Mouse (Mus musculus): ENCODE measurements around the gene Rpl36al. TPM values are rescaled to one million over a fixed set of nuclear protein-coding genes. Genes with fewer than 3 reads are reported as not detected.

Rpl36al gene
- polyA plus RNA-seq, 1 experiment from 2014 or later: 448 TPM

- Histone ChIP-seq H3K9me3 (replicated peaks) (no peaks in the 10 kb centered on the region), H3K27ac (no peak overlapping the region), H3K4me3 (no peak overlapping the region), H3K27me3 (no peaks in the 10 kb centered on the region), H3K4me2 (replicated peaks) (no peak overlapping the region), H3K36me3 (peaks cover 24% of the 10 kb centered on the region), H3K9ac (no peak overlapping the region), H3K4me1 (peaks cover 13% of the 10 kb centered on the region)
- 91% methylated on average over 9 of the region's 9 CpGs for WGBS
- ATAC-seq (ENCODE audit: low FRiP score): no peak
Observed at GRCm38 (mm10) chr12:69190074-69190473, 6.2 kb upstream of the Rpl36al start.

GRCm38 (mm10) chr12:69186811-69187471 is 3.1 kb upstream of the Rpl36al start:
- WGBS: 78% methylated on average over 5 of the region's 5 CpGs
- Histone ChIP-seq H3K9me3 (replicated peaks) (no peaks in the 10 kb centered on the region), H3K27ac (no peak overlapping the region), H3K4me1 (peaks cover 19% of the 10 kb centered on the region), H3K4me3 (no peak overlapping the region), H3K36me3 (peaks cover 24% of the 10 kb centered on the region), H3K9ac (no peak overlapping the region), H3K4me2 (replicated peaks) (no peak overlapping the region; the same call in 1 of the 2 replicates), H3K27me3 (no peaks in the 10 kb centered on the region)
- ATAC-seq (ENCODE audit: low FRiP score): no peak

DNA sequence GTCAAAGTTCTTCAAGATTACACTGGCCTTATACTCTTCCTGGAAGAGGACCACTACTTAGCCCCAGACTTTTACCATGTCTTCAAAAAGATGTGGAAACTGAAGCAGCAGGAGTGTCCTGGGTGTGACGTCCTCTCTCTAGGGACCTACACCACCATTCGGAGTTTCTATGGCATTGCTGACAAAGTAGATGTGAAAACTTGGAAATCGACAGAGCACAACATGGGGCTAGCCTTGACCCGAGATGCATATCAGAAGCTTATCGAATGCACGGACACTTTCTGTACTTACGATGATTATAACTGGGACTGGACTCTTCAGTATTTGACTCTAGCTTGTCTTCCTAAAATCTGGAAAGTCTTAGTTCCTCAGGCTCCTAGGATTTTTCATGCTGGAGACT is 1.5 kb upstream of the Rpl36al start:
- no peak for ATAC-seq (ENCODE audit: low FRiP score)
- peaks cover 22% of the 10 kb centered on the region for H3K36me3 ChIP-seq

DNA sequence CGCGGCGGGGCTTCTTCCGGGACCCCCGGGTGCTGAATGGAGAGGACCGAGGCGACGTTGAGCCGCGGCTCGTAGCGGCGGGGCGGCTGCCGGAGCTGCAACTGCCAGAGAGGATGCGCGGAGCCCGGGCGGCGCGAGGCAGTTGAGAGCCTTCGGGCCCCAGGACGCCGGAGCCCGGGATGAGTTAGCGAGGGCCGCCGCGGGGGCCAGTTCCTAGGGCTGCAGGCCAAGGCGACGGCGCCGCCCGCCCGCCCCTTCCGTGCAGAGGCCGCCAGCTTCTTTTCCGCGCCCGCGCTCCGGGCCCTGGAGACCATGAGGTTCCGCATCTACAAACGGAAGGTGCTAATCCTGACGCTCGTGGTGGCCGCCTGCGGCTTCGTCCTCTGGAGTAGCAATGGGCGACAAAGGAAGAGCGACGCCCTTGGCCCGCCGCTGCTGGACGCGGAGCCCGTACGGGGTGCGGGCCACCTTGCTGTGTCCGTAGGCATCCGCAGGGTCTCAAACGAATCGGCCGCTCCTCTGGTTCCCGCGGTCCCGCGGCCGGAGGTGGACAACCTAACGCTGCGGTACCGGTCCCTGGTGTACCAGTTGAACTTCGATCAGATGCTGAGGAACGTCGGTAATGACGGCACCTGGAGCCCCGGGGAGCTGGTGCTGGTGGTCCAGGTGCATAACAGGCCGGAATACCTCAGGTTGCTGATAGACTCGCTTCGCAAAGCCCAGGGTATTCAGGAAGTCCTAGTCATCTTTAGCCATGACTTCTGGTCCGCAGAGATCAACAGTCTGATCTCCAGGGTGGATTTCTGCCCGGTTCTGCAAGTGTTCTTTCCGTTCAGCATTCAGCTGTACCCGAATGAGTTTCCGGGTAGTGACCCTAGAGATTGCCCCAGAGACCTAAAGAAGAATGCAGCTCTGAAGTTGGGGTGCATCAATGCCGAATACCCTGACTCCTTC is 736 bp upstream of the Rpl36al start:
- 2% methylated on average over 84 of the region's 86 CpGs for WGBS
- Histone ChIP-seq H3K27ac (peak overlapping the region; percentile 95), H3K36me3 (peaks cover 14% of the 10 kb centered on the region), H3K4me3 (peak overlapping the region; percentile 91), H3K9me3 (replicated peaks) (no peaks in the 10 kb centered on the region), H3K4me2 (replicated peaks) (peak overlapping the region; percentile 92), H3K9ac (peak overlapping the region; percentile 95), H3K27me3 (no peaks in the 10 kb centered on the region), H3K4me1 (peaks cover 19% of the 10 kb centered on the region)
- peak; percentile 64 for ATAC-seq (ENCODE audit: low FRiP score)

More for the DNA sequence above, 1.5 kb upstream of the Rpl36al start:
- Histone ChIP-seq H3K4me1 (peaks cover 19% of the 10 kb centered on the region), H3K4me2 (replicated peaks) (peak overlapping the region; percentile 92), H3K27me3 (no peaks in the 10 kb centered on the region), H3K9ac (peak overlapping the region; percentile 95; the same call in 1 of the 2 replicates), H3K27ac (no peak overlapping the region), H3K4me3 (peak overlapping the region; percentile 91), H3K9me3 (replicated peaks) (no peaks in the 10 kb centered on the region)
- WGBS: 79% methylated on average over 7 of the region's 7 CpGs

DNA sequence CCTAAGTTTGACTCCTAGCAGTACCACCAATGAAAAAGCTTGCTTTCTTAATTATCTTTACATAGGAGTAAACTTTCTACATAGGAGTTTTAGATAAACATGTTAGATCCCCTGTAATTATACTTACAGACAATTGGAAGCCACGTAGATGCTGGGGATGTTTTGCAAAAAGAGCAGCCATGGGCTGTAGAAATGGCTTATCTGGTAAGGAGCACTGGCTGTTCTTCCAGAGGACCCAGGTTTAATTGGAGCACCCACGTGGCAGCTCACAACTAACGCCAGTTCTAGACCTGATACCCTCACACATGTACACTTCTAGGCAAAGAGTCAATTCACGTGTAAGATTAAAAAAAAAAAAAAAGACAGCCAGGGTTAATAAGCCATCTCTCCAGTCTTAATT is 2.1 kb downstream of the Rpl36al start:
- Histone ChIP-seq H3K27ac (no peak overlapping the region), H3K9ac (no peak overlapping the region), H3K4me3 (no peak overlapping the region), H3K27me3 (no peaks in the 10 kb centered on the region), H3K9me3 (replicated peaks) (no peaks in the 10 kb centered on the region), H3K36me3 (peaks cover 9% of the 10 kb centered on the region), H3K4me1 (peaks cover 14% of the 10 kb centered on the region), H3K4me2 (replicated peaks) (no peak overlapping the region)
- no peak for ATAC-seq (ENCODE audit: low FRiP score)
- WGBS: 87% methylated on average over 4 of the region's 4 CpGs

- H3K9me3 ChIP-seq (replicated peaks): no peaks in the 10 kb centered on the region
- WGBS: 80% methylated on average over 12 of the region's 12 CpGs
- H3K9ac ChIP-seq: no peak overlapping the region
- H3K4me3 ChIP-seq: no peak overlapping the region
- ATAC-seq (ENCODE audit: low FRiP score): no peak
- H3K4me1 ChIP-seq: peaks cover 3% of the 10 kb centered on the region; the same call in 1 of the 2 replicates
- no peak overlapping the region for H3K27ac ChIP-seq
- H3K4me2 ChIP-seq (replicated peaks): no peak overlapping the region
- H3K36me3 ChIP-seq: peaks cover 9% of the 10 kb centered on the region
- H3K27me3 ChIP-seq: no peaks in the 10 kb centered on the region
Observed at GRCm38 (mm10) chr12:69179371-69179770, 4.5 kb downstream of the Rpl36al start.

GRCm38 (mm10) chr12:69177526-69177925 is 6.4 kb downstream of the Rpl36al start:
- Histone ChIP-seq H3K4me1 (no peaks in the 10 kb centered on the region), H3K27me3 (no peaks in the 10 kb centered on the region), H3K4me2 (replicated peaks) (no peak overlapping the region), H3K4me3 (no peak overlapping the region), H3K9ac (no peak overlapping the region), H3K36me3 (peaks cover 9% of the 10 kb centered on the region), H3K9me3 (replicated peaks) (no peaks in the 10 kb centered on the region), H3K27ac (no peak overlapping the region)
- no peak for ATAC-seq (ENCODE audit: low FRiP score)
- WGBS: 74% methylated on average over 3 of the region's 3 CpGs

DNA sequence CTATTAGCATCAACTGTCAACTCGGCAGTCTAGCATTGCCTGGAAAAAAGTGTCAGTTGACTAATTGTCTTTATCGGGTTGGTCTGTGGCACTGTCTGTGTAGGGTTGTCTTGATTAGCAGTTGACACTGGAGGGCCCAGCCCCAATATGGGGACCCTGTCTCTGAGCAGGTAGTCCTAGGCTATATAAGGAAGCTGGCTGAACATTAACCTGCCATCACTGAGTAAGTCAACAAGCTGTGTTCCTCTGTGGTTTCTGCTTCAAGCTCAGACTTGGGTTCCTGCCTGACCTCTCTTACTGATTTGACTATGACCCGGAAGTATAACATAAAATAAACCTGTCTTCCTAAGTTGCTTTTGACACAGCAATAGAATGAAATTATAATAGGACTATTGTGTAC is 7.9 kb downstream of the Rpl36al start:
- WGBS: 96% methylated on average over 3 of the region's 3 CpGs
- no peak overlapping the region for H3K4me3 ChIP-seq
- H3K9ac ChIP-seq: no peak overlapping the region
- H3K9me3 ChIP-seq (replicated peaks): no peaks in the 10 kb centered on the region
- no peak for ATAC-seq (ENCODE audit: low FRiP score)
- H3K36me3 ChIP-seq: peaks cover under 1% of the 10 kb centered on the region; the same call in 1 of the 2 replicates
- no peak overlapping the region for H3K27ac ChIP-seq
- no peaks in the 10 kb centered on the region for H3K4me1 ChIP-seq
- H3K4me2 ChIP-seq (replicated peaks): no peak overlapping the region
- no peaks in the 10 kb centered on the region for H3K27me3 ChIP-seq

GRCm38 (mm10) chr12:69171307-69171706 is 12.6 kb downstream of the Rpl36al start:
- Histone ChIP-seq H3K4me2 (replicated peaks) (no peak overlapping the region), H3K27ac (no peak overlapping the region), H3K36me3 (no peaks in the 10 kb centered on the region; the same call in 1 of the 2 replicates), H3K9ac (no peak overlapping the region), H3K4me3 (no peak overlapping the region), H3K27me3 (no peaks in the 10 kb centered on the region), H3K9me3 (replicated peaks) (no peaks in the 10 kb centered on the region), H3K4me1 (peaks cover 10% of the 10 kb centered on the region)
- ATAC-seq (ENCODE audit: low FRiP score): no peak
- WGBS: 89% methylated on average over 2 of the region's 2 CpGs

GRCm38 (mm10) chr12:69168461-69169106 is 15.3 kb downstream of the Rpl36al start, which contains the start of gene Lrr1:
Lrr1 (plus strand) TSS chr12:69168814.
- Histone ChIP-seq H3K27me3 (no peaks in the 10 kb centered on the region), H3K9me3 (replicated peaks) (no peaks in the 10 kb centered on the region), H3K9ac (peak within 1 kb of the TSS; percentile 65), H3K4me1 (peaks cover 10% of the 10 kb centered on the region), H3K4me2 (replicated peaks) (peak within 1 kb of the TSS; percentile 96), H3K36me3 (no peaks in the 10 kb centered on the region; the same call in 1 of the 2 replicates), H3K4me3 (peak within 1 kb of the TSS; percentile 64), H3K27ac (peak within 1 kb of the TSS; percentile 76; the same call in 1 of the 2 replicates)
- peak; percentile 96 for ATAC-seq (ENCODE audit: low FRiP score)
- under 1% methylated on average over 40 of the region's 40 CpGs for WGBS

- H3K4me1 ChIP-seq: peaks cover 10% of the 10 kb centered on the region
- ATAC-seq (ENCODE audit: low FRiP score): peak; percentile 69
- no peaks in the 10 kb centered on the region for H3K27me3 ChIP-seq
- peak overlapping the region; percentile 76; the same call in 1 of the 2 replicates for H3K27ac ChIP-seq
- peak overlapping the region; percentile 96 for H3K4me2 ChIP-seq (replicated peaks)
- H3K9ac ChIP-seq: peak overlapping the region; percentile 65
- WGBS: 11% methylated on average over 18 of the region's 18 CpGs
- no peaks in the 10 kb centered on the region for H3K36me3 ChIP-seq
- H3K4me3 ChIP-seq: peak overlapping the region; percentile 64
- H3K9me3 ChIP-seq (replicated peaks): no peaks in the 10 kb centered on the region
Observed at GRCm38 (mm10) chr12:69167656-69168460, 16.0 kb downstream of the Rpl36al start.
